Mouse (Mus musculus): ENCODE data around the gene Sh2b3. TPM values are rescaled to one million over a fixed set of nuclear protein-coding genes. Genes with fewer than 3 reads are reported as not detected.

Sh2b3 gene
- polyA plus RNA-seq, 1 experiment from 2014 or later, result 7.5 TPM

DNA sequence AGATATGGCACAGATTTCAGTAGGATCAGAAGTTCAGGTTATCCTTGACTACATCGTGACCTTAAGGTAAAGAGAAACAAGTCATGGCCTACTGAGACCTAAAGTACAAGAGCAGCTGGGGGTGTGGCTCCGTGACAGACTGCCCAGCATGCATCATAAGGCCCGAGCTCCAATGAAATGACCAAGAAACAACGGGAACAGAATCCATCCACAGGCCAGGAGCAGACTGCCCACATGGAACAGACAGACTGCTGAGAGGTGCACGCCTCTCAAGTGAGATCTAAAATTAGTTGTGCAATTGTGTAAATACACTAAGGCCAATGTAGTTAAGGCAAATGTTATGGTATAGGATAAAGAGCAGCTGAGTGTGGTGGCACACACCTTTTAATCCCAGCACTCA is 15.9 kb downstream of the Sh2b3 start:
- Histone ChIP-seq H3K4me1 (peaks cover 7% of the 10 kb centered on the region; the same call in 1 of the 2 replicates), H3K9me3 (replicated peaks) (no peaks in the 10 kb centered on the region), H3K36me3 (peaks cover 36% of the 10 kb centered on the region), H3K4me3 (replicated peaks) (no peak overlapping the region), H3K4me2 (no peak overlapping the region), H3K27me3 (replicated peaks) (no peaks in the 10 kb centered on the region), H3K9ac (replicated peaks) (no peak overlapping the region), H3K27ac (replicated peaks) (no peak overlapping the region)
- ATAC-seq (ENCODE audit: low FRiP score), result no peak
- WGBS, result 66% methylated on average over 5 of the region's 5 CpGs

DNA sequence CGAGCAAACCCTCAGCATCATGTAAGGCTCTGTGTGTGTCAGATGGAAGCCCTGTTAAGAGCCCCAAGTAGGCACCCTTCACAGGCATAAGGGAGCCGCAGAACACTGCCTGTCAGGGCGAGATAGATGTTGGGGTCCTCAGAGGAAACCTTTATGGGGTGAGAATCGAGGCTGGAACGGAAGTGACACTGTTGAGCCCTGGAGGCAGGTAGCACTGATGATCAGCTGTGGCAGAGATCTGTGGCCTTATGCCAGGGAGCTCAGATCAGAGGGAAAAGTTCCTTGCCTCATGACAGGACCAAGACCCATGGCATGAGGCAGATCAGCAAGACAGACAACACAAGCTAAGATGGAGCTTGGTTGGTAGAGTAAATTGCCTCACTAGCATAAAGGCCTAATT is 16.3 kb downstream of the Sh2b3 start:
- no peak overlapping the region for H3K27ac ChIP-seq (replicated peaks)
- H3K4me1 ChIP-seq, result peaks cover 7% of the 10 kb centered on the region; the same call in 1 of the 2 replicates
- H3K4me3 ChIP-seq (replicated peaks), result no peak overlapping the region
- H3K9ac ChIP-seq (replicated peaks), result no peak overlapping the region
- no peaks in the 10 kb centered on the region for H3K27me3 ChIP-seq (replicated peaks)
- peaks cover 41% of the 10 kb centered on the region for H3K36me3 ChIP-seq
- 74% methylated on average over 5 of the region's 5 CpGs for WGBS
- no peak for ATAC-seq (ENCODE audit: low FRiP score)
- no peaks in the 10 kb centered on the region for H3K9me3 ChIP-seq (replicated peaks)
- no peak overlapping the region for H3K4me2 ChIP-seq

DNA sequence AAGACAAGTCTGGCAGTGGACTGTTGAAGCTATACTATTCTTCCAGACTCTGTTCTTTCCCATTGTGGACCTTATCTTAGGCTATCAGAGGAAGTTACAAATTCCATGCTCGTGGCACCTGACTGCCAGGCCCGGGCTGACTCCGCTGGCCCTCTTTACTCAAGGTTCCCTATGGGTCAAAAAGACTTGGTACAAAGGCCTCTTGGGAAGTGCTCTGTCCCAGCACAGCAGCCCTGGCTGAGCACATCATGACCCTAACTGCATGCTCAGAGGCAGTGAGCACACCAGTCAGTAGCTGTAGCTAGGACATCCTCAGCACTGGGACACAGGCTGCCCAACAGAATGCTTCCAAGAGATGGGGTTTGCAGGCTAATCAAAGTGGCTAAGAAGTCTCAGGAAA is 16.8 kb downstream of the Sh2b3 start:
- H3K4me3 ChIP-seq (replicated peaks), result no peak overlapping the region
- no peak overlapping the region for H3K27ac ChIP-seq (replicated peaks)
- H3K4me1 ChIP-seq, result peaks cover 7% of the 10 kb centered on the region; the same call in 1 of the 2 replicates
- H3K9me3 ChIP-seq (replicated peaks), result no peaks in the 10 kb centered on the region
- no peak overlapping the region for H3K9ac ChIP-seq (replicated peaks)
- no peak overlapping the region for H3K4me2 ChIP-seq
- WGBS, result 91% methylated on average over 3 of the region's 3 CpGs
- H3K36me3 ChIP-seq, result peaks cover 45% of the 10 kb centered on the region
- no peaks in the 10 kb centered on the region for H3K27me3 ChIP-seq (replicated peaks)
- no peak for ATAC-seq (ENCODE audit: low FRiP score)

DNA sequence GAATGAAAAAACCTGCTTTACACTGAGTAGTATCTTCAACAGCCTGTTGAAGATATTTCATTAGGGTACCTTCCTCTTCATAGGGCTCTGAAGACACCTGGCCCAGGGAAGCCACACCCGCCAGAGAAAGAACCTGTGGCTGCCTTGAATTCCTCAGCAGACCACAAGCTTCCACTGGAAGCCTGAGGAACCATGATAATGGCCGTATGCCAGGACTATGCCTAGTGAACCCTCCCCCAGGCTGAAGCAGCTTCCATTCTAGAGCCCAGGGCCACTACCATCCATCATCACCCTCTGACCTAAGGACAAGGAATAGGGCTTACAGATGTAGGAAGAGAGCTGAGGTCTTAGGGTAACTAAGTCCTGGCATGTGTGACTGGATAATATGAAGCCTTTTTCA is 17.3 kb downstream of the Sh2b3 start:
- Histone ChIP-seq H3K27me3 (replicated peaks) (no peaks in the 10 kb centered on the region), H3K36me3 (peaks cover 46% of the 10 kb centered on the region), H3K4me2 (no peak overlapping the region), H3K4me3 (replicated peaks) (no peak overlapping the region), H3K27ac (replicated peaks) (no peak overlapping the region), H3K9ac (replicated peaks) (no peak overlapping the region), H3K9me3 (replicated peaks) (no peaks in the 10 kb centered on the region), H3K4me1 (peaks cover 7% of the 10 kb centered on the region; the same call in 1 of the 2 replicates)
- ATAC-seq (ENCODE audit: low FRiP score), result no peak
- 87% methylated on average over 2 of the region's 2 CpGs for WGBS

DNA sequence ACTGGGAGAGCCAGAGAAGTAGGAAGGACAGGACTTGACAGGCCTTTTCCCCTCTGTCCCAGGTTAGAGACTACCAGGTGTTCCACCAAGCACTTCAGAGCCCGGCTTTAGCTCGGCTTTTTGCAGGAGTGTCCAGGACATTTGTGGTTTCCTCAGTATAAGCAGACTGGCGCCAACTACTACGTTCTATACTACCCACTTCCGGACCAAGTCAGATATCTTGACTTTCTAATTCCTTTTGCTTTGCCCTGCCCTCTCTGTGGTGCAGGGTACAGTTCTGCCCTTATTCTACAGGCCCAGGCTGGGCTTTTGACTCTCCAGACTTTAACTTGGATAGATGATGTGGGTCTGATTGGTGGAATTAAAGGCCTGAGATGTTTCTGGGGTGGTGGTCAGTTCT is 17.9 kb downstream of the Sh2b3 start:
- Histone ChIP-seq H3K27ac (replicated peaks) (no peak overlapping the region), H3K4me1 (peaks cover 7% of the 10 kb centered on the region; the same call in 1 of the 2 replicates), H3K4me3 (replicated peaks) (no peak overlapping the region), H3K4me2 (no peak overlapping the region), H3K9ac (replicated peaks) (no peak overlapping the region), H3K27me3 (replicated peaks) (no peaks in the 10 kb centered on the region), H3K36me3 (peaks cover 46% of the 10 kb centered on the region), H3K9me3 (replicated peaks) (no peaks in the 10 kb centered on the region)
- 95% methylated on average over 5 of the region's 5 CpGs for WGBS
- ATAC-seq (ENCODE audit: low FRiP score), result no peak

DNA sequence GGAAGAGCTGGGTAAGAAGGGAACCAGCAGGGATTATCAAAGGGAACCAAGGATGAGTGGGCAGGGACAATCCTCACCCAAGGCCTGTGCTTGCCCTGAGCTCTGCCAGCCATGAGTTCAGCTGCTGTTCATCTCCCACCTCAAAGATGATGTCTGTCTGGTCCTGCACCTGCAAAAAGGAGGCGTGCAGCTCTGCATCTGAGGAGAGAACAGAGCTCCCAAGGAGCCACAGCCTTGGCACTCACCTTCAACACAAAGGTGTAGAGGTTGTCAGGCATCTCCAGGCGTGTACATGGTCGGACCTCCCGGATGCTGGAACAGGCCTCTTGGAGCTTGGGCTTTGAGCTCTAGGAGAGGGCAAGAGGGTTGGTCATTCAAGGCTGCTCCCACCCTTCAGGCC is 18.6 kb downstream of the Sh2b3 start:
- ATAC-seq (ENCODE audit: low FRiP score), result no peak
- H3K9ac ChIP-seq (replicated peaks), result no peak overlapping the region
- WGBS, result 98% methylated on average over 4 of the region's 4 CpGs
- peaks cover 51% of the 10 kb centered on the region for H3K36me3 ChIP-seq
- H3K4me3 ChIP-seq (replicated peaks), result no peak overlapping the region
- no peaks in the 10 kb centered on the region for H3K9me3 ChIP-seq (replicated peaks)
- no peak overlapping the region for H3K27ac ChIP-seq (replicated peaks)
- no peaks in the 10 kb centered on the region for H3K27me3 ChIP-seq (replicated peaks)
- H3K4me1 ChIP-seq, result peaks cover 7% of the 10 kb centered on the region; the same call in 1 of the 2 replicates
- no peak overlapping the region for H3K4me2 ChIP-seq

DNA sequence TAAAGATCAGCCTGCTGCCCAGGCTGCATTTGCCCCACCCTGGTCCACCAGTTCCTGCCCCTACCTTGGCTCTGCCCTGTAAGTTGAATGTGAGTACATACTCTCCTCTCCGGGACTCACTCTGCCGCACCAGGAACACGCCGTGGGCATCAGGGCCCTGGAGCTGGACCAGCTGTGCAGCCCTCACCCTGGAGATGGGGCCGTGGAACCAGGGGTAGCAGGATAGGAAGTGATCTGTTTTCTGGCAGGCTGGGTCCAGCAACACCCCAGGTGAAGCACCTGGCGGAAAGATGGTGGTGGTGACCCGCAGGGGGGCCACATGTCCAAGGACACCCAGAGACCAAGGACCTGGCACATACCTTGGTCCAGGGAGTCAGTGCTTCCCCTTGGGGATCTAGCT is 19.0 kb downstream of the Sh2b3 start:
- H3K9ac ChIP-seq (replicated peaks), result no peak overlapping the region
- H3K36me3 ChIP-seq, result peaks cover 56% of the 10 kb centered on the region
- H3K27me3 ChIP-seq (replicated peaks), result no peaks in the 10 kb centered on the region
- H3K4me2 ChIP-seq, result no peak overlapping the region
- no peak overlapping the region for H3K4me3 ChIP-seq (replicated peaks)
- peaks cover 7% of the 10 kb centered on the region; the same call in 1 of the 2 replicates for H3K4me1 ChIP-seq
- ATAC-seq (ENCODE audit: low FRiP score), result no peak
- WGBS, result 95% methylated on average over 7 of the region's 7 CpGs
- no peaks in the 10 kb centered on the region for H3K9me3 ChIP-seq (replicated peaks)
- no peak overlapping the region for H3K27ac ChIP-seq (replicated peaks)

- ATAC-seq (ENCODE audit: low FRiP score), result no peak
- no peak overlapping the region for H3K27ac ChIP-seq (replicated peaks)
- peaks cover 64% of the 10 kb centered on the region for H3K36me3 ChIP-seq
These were observed 19.9 kb downstream of the Sh2b3 start for GRCm38 (mm10) chr5:121817551-121817950.

GRCm38 (mm10) chr5:121816611-121817010 is 20.8 kb downstream of the Sh2b3 start:
- 97% methylated on average over 2 of the region's 2 CpGs for WGBS
- Histone ChIP-seq H3K4me2 (no peak overlapping the region), H3K9ac (replicated peaks) (no peak overlapping the region), H3K27me3 (replicated peaks) (no peaks in the 10 kb centered on the region), H3K4me3 (replicated peaks) (no peak overlapping the region), H3K36me3 (peaks cover 74% of the 10 kb centered on the region), H3K27ac (replicated peaks) (no peak overlapping the region), H3K9me3 (replicated peaks) (no peaks in the 10 kb centered on the region), H3K4me1 (no peaks in the 10 kb centered on the region)
- no peak for ATAC-seq (ENCODE audit: low FRiP score)

More at GRCm38 (mm10) chr5:121817551-121817950, 19.9 kb downstream of the Sh2b3 start:
- no peak overlapping the region for H3K4me2 ChIP-seq
- H3K9ac ChIP-seq (replicated peaks), result no peak overlapping the region
- 0 out of 2 replicates have a peak, but pooled peaks cover 4% of the 10 kb centered on the region for H3K4me1 ChIP-seq
- WGBS, result 91% methylated on average over 9 of the region's 9 CpGs
- no peaks in the 10 kb centered on the region for H3K27me3 ChIP-seq (replicated peaks)
- H3K9me3 ChIP-seq (replicated peaks), result no peaks in the 10 kb centered on the region
- no peak overlapping the region for H3K4me3 ChIP-seq (replicated peaks)

DNA sequence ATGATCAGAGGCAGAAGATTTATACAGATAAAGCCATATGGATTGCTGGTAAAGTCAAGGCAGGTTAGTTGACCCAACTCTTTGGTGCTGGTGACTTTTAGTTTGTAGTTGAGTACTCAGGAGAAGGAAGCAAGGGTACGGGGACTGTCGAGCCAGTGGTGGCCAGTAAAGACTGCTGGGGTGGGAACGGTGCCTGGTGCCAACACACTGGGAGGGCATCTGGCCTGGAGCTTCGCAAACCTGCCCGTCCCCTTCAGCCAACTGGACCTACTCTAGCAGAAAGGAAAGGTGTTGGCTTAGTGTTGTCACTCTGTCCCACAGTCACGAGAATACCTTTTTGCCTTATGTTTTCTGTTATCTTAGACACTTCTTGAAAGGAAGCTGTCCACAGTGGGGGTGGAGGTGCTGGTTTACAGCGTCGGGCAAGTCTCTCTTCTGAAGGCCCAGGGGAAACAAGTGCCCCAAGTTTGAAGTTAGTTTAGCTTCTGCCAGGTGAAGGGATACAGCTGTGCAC is 21.5 kb downstream of the Sh2b3 start:
- ATAC-seq (ENCODE audit: low FRiP score), result no peak
- H3K4me1 ChIP-seq, result no peaks in the 10 kb centered on the region
- WGBS, result 92% methylated on average over 8 of the region's 8 CpGs

GRCm38 (mm10) chr5:121815067-121815466 is 22.4 kb downstream of the Sh2b3 start:
- no peaks in the 10 kb centered on the region for H3K27me3 ChIP-seq (replicated peaks)
- no peak overlapping the region for H3K4me3 ChIP-seq (replicated peaks)
- H3K4me1 ChIP-seq, result no peaks in the 10 kb centered on the region
- no peaks in the 10 kb centered on the region for H3K9me3 ChIP-seq (replicated peaks)
- no peak overlapping the region for H3K9ac ChIP-seq (replicated peaks)
- H3K27ac ChIP-seq (replicated peaks), result no peak overlapping the region
- WGBS, result 66% methylated on average over 3 of the region's 3 CpGs
- no peak for ATAC-seq (ENCODE audit: low FRiP score)
- H3K36me3 ChIP-seq, result peaks cover 84% of the 10 kb centered on the region
- H3K4me2 ChIP-seq, result no peak overlapping the region

More for the DNA sequence above, 21.5 kb downstream of the Sh2b3 start:
- Histone ChIP-seq H3K4me2 (no peak overlapping the region), H3K9me3 (replicated peaks) (no peaks in the 10 kb centered on the region), H3K36me3 (peaks cover 81% of the 10 kb centered on the region), H3K4me3 (replicated peaks) (no peak overlapping the region), H3K27ac (replicated peaks) (no peak overlapping the region), H3K27me3 (replicated peaks) (no peaks in the 10 kb centered on the region), H3K9ac (replicated peaks) (no peak overlapping the region)

DNA sequence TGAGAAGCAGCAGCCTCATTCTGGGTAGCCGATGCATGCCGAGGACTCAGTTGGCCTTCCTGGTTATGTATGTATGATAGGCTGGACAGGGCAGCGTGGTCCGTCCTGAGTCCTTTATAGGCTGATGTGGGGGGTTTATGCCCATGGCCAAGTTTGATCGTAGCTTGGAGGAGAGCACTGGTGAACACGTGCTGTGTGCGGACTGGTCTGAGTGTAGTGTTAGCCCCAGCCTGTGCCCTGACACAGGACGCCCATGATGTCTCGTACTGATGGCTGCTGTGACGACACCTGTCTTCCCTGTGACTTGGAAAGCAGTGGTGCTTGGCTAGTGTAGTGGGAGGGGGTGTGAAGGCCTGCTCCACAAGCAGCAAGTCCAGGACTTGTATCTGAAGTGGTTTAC is 23.7 kb downstream of the Sh2b3 start:
- Histone ChIP-seq H3K36me3 (peaks cover 74% of the 10 kb centered on the region), H3K27me3 (replicated peaks) (no peaks in the 10 kb centered on the region), H3K27ac (replicated peaks) (0 out of 2 replicates have a peak overlapping the region, but pooled peaks have one; percentile 13), H3K4me2 (no peak overlapping the region), H3K4me1 (no peaks in the 10 kb centered on the region), H3K9me3 (replicated peaks) (no peaks in the 10 kb centered on the region), H3K4me3 (replicated peaks) (no peak overlapping the region), H3K9ac (replicated peaks) (no peak overlapping the region)
- no peak for ATAC-seq (ENCODE audit: low FRiP score)
- 93% methylated on average over 10 of the region's 10 CpGs for WGBS

Measured in neural tube, embryonic 15.5 days (tissue).